Mouse (Mus musculus) layer of hippocampus, adult 11-12 months (tissue): ENCODE measurements around the gene Mtss1l.
A peak's percentile ranks its signal among the peaks of the same experiment; 100 is the strongest.

Experiments
- DNase-seq: peaks from one replicate; pipeline ENCODE4 v3.0.0; 2022; ENCODE audit warnings: low spot score

Mtss1l gene

DNA sequence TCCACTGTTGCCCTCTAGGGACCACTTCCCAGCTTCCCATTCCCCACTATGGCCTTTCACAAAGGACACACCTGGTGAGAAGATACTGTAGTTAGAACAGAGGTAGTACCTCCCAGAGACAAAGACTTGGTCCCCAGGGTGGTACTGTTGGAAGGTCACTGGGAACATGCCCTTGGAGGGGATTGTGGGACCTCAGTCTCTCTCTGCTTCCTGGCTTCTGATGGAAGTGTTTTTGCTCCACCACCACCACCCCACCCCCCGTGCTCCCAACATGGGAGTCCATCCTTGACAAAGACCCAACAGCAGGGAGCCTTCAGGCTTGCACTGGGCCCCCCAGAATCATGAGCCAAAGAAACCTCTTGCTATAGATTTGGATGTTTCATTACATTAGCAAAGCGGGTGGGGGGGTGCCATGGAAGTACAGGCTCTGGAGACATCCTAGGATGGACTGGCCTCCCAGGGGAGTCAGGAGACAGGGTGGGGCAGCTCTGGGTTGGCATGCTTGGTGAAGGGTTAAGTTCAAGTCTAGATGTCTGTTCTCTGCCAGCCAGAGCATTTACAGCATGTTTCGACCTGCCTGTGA, 14.9 kb upstream of the Mtss1l start:
- no peak for DNase-seq

DNA sequence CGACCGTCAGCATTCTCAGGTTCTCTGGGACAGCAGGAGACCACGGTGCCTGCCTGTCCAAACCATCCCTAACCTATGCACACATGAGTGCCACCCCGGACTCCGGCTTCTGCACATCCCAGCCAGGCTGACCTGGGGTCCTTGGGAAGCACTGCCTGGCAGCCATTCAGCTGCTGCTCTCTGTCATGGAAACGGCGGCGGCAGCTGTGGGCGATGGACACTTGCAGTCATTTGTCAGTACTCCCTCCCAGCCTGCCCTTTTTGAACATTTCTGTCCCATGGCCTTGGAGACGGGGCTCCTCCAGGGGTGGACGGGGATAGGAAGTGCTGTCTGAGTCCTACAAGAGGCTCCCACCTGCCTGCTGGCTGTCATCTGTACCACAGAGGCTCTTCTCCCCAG, 12.8 kb upstream of the Mtss1l start:
- no peak for DNase-seq

DNA sequence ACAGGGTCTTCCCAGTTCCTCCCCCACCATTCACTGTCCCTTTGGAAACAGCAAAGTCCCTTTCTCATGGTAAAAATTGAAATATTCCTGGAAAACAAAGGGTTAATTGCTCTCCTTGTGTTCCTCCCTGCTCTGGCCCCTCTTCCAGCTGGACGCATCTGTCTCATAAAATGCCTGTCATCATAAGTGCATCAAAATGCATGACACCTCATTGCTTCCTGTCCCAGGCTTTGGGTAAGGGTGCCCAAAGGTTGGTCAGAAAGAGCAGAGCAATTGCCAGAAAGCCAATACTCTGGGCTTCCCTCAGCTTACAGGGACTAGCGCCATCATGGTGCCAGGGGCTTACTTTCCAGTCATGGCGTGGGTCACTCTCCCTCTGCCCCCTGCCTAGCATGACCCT, 10.7 kb upstream of the Mtss1l start:
- DNase-seq, result no peak

DNA sequence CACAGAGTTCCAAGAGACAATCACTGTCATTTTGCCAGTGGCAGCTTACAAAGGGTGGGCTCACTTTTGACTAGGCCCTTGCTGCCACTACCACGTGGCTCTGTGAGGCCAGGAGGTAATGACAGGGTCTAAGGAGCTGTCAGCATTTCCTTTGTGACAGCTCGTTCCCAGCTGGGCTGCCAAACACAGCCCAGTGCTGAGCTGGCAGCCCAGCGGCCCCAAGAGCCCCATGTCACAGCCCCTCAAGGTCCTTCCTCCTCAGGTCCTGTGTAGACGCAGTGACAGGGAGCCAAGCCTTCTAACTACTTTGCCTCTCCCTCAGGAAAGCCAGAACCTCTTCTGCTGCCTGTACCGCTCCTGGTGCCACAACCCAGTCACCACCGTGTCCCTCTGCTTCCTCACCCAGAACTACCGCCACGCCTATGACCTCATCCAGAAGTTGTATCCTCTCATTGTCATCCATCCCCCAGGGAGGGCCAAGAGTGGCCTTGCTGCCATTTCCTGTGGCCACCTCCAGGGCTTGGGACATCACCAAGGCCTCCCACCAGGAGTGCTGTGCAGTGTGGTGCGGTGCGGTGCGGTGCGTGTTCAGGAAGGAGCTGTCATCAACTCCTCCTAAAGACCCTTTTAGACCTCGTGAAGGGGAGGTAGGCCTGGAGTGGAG, 9.9 kb upstream of the Mtss1l start:
- DNase-seq, result no peak

DNA sequence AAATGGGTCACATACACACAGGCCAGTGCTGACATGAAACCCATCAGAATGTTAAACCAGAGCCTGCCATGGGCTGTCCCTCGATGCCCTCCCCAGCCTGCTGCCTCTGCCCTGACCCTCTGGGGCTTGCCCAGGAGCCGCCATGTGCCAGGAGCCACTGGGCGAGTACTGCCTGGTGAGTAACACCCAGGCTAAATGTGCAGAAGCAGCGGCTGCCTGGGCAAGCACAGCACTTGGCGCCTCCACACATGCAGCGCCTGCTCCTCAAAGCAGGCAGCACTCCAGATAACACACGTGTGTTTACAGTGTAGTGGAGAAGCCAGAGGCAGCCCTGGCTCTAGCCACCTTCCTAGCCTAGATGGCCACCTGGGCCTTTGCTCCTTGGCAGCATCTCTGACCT, 8.2 kb upstream of the Mtss1l start:
- DNase-seq, result no peak

DNA sequence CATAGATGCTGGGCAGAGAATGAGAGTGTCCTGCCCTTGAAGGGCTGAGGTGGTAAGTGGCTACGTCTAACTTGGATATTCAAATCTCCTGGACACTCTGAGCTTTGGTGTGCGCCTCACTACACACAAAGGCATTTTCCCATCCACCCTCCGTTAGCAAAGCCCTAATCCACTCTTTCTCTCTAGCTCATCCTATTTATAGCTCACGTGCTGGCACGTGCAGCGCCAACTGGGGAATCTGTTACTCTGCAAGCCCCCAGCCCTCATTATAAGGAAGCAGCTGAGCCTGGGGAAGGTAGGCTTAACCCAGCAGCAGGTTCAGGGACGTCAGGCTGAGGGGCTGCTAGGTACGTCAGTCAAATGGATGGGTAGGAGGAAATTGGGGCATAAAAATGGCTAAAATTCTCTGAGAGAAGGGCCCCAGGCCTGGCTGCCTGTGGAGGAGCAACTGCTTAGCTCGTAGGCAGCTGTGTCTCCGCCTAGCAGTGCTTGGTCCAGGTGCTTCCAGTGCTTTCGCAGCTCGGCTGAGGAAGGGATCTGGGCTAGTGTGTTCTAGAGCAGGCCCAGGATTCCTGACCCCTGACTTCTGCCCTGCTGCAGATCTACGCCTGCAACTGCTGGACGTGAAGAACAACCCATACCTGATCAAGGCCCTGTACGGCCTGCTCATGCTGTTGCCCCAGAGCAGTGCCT, 6.3 kb upstream of the Mtss1l start:
- no peak for DNase-seq

DNA sequence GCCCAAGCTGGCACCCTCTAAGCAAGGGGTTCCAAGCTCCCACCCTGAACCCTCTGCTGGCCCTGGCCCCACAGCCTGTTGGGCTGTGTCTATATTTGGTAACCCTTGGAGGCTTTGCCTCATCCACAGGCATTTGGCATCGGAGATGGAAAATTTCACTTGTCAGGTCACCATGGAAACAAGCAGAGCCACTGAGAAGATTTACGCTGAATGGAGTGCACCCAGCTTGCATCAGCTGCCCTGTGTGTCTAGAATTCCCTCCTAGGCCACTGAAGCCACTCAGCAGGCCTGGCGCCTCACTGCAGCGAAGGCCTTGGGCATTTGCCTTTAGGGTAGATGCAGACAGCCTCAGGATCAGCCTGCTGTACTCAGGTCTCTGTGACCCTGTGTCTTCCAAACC, 5.2 kb upstream of the Mtss1l start:
- DNase-seq, result peak; percentile 75

DNA sequence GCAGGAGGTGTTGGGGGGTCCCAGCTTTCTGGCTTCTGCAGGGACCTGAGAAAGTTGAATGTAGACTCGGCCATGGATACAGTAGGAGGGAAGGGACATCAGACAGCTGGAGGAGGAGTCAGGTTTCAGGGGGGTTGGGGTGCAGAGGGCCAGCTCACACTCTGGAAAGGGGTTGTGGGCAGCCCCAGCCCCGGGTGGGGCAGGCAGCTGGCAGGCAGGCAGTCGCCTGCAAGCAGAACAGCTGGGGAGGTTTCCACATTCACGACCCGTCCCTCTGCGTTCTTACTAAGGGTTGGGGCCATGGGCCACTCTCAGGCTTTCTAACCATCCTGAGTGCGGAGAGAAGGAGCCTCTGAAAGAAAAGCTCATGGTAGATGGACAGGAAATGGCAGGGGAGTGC, 4.1 kb upstream of the Mtss1l start:
- no peak for DNase-seq

DNA sequence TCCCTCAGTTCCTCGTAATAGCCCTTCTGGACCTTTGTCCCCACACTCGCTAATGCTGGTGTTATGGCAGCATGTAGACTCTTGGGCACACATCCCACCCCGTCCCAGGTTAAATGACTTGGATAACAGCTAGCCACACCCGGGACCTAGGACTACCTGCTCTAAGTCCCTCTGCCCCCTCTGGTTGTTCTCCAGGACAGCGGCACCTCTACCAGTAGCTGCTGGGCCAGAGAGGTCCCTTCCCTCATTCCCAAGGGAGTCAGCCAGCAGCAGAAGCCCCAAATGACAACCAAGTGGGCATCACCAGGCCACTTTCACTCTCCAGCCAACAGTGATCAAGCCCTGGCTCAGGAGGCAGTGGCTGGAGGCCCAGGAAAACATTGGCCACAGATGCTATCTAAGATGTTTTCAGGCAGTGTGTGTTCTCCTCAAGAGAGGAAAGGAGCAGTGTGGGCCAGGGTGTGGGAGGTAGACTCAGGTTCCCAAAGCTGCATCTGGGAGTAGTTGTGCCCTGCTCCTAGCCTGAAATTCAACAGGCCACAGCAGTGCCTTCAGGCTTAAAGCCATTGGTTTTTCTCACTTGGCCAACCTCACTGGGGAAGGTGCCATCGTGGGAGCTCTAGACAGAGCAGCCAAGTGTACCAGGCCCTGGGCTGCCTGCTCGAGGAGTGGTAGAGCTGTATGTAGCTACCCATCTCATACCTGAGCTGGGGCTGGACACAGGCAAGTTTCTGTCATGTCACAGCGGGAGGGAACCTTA, 2.9 kb upstream of the Mtss1l start:
- no peak for DNase-seq

DNA sequence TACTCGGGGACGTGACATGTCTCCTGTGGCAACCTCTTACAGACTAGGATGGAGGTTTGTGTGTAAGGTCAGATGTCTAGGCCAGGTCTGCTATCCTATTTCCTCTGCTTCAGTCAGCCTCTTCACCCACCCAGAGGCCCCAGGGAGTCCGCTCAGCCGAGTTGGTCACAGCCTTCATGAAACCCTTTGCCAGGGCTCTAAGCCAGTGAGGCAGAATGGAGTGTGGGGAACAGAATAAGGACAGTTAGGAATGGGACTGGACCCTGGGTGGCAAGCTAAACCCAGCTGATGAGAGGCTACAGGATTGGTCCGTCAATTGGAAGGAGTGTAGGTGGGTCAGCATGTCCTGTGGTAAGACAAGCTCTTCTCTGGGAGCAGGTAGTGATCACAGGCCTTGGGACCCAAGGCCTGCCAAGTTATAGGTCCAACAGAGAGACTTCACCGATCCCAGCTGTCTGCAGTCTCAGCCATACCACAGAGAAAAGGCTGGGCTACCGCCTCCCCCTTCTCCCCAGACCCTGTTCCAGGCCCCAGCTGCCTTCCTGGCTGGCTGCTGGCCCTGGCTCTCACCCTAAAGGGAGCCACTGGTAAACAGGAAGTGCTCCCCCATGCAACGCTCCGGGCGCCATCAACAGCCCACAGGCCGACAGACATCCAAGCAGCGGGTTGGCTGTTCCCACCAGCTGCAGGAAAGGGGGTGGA, 2.2 kb upstream of the Mtss1l start:
- DNase-seq, result no peak

DNA sequence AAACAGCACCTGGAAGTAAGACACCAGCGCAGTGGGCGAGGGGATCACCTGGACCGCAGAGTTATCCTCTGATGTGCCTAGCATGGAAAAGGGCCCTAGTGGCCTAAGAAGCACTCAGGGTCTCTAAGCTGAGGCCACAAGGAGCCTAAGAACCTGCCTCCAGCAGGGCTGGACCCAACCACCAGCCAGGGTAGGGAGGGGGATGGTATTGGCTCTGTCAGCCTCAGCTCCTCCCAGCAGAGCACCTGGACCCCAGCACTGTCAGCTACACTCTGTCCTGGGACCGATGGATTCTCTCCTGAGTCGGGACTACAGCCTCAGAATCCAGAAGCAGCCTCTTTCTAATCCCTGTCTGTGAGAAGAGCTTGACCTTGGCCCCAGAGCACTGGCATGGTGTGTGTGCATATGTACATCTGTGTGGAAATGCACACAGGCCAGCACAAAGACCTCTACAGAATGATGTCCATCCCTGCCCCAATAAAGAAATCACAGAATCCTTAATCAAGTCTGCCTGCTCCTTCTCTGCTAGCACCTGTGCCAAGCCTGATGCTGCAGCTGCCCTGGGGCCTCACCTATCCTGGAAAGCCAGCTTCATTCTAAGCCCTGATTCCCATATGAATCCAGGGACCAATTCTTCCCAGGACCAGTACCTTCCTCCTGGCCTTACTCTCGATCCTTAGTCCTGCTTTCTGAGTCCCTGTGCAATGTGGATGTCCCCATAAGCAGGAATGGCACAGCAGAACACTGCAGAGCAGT, 1.2 kb upstream of the Mtss1l start:
- no peak for DNase-seq

DNA sequence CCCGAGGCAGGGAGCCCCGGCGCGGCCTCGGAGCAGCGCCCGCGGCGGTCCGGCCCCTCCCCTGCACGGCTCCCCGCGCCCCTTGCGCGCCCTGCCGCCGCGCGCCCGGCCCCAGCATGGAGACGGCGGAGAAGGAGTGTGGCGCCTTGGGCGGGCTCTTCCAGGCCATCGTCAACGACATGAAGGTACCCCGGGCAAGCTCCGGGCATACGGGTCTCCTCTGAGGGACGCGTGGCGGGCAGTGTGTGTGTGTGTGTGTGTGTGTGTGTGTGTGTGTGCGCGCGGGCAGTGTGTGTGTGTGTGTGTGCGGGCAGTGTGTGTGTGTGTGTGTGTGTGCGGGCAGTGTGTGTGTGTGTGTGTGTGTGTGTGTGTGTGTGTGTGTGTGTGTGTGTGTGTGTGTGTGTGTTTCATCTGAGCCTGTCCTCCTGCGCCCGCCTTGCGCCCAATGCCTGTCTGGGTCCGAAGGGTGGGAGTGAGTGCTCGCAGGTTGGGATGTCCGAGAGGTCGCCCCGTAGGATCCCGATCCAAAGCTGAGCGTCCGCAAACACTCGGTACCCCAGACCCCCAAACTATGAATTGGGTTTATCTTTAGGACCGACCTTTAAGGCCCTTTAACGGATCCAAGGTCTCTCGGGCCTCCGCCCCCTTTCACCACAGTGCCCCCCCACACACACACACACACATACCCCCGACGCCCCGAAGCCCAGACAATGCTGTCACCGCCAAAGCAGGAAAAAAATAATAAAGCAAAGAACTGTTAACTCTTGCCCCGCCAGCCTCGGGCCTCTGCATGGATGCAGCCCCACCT, 534 bp downstream of the Mtss1l start:
- no peak for DNase-seq

DNA sequence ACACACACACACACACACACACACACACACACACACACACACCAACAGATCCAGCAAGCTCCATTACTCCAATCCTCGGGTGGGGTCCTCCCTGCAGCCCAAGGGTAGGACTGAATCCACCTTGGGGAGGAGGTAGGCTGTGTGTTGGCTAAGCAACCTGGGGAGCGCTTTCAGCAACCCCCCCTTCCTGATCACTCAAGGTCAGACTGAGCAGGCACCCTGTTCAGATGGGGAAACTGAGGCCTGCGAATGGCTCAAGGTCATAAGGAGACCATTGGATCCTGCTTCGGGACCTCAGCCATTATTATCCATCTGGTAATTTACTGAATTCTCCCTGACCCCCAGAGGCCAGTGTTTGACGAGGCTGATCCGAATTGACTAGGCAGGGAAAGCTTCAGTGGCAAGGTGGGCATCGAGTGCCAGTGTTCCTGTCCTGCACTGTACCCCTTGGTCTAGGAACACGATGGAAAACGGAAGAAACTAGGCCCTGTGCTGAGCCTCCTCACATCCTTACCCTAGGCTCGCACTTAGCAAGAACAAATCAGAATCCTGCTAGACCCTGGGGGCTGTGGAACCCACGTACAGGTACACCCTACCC, 1.2 kb downstream of the Mtss1l start:
- DNase-seq, result no peak

DNA sequence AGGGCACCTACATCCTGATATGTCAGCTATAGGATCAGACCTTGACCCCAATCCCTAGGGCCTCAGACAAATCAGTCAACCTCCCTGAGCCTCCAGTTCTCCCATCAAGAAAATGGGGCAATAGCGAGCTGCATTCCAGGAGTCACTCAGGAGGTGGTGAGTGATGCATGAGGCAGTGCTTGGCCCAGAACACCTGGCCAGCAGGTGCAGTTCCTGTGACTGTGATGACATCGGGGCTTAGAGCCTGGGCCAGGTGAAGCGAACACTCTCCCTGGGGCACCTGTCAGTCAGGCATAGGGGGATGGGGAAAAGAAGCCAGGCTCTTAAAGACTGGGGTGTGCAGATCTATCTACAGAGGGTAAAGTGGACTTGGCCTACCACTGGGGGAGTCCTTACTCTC, 3.2 kb downstream of the Mtss1l start:
- no peak for DNase-seq

DNA sequence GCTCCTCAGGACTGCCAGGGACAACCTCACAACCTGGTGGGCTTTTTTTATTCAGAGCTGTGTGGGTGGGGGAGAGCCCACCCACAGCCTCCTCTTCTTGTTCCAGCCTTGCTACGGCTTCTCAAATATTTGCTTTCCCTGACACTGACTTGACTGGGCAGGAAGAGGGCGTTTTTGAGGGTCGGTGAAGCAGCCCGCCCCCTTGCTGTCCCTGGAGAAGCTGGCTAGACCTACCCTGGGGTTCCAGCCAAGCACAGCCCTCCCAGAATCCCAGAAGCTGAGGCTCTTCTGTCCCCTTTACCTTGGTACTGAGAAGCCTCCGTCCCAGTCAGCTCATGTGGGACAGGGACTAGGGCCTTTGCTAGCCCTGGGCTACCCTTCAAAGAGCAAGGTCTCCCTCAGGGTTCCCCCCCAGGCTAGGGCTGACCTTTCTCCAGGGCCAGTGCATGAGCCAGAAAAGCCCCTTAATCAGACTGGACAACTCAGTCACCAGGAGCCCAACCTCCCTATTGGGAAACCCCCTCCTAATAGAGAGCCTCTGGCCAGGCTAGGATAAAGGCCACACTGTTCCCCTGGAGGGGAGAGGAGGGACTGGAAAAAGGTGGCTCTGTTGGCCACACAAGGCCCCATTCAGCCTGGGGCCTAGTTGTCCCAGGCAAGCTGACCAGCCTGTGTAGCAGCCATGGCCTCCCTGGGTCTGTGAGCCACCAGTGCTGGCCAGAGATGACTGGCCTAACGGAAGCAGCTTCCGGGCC, 4.0 kb downstream of the Mtss1l start:
- DNase-seq, result peak; percentile 73

DNA sequence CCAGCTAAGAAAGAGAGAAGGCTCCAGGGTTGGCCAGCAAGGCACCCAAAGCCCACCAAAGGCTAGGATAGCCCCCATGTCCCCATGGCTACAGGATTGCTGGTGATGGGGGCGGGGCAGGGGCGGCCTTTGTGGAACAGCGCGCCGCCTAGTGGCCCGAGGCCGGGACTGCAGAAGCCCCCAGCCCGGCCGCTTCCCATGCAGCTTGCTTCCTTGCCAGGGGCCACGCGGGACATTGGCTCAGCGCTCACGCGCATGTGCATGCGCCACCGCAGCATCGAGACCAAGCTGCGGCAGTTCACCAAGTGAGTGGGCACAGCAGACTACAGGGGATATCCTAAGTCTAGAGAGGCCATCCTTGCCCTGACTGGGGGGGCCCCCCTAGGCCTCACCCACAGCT, 5.6 kb downstream of the Mtss1l start:
- peak; percentile 69 for DNase-seq

DNA sequence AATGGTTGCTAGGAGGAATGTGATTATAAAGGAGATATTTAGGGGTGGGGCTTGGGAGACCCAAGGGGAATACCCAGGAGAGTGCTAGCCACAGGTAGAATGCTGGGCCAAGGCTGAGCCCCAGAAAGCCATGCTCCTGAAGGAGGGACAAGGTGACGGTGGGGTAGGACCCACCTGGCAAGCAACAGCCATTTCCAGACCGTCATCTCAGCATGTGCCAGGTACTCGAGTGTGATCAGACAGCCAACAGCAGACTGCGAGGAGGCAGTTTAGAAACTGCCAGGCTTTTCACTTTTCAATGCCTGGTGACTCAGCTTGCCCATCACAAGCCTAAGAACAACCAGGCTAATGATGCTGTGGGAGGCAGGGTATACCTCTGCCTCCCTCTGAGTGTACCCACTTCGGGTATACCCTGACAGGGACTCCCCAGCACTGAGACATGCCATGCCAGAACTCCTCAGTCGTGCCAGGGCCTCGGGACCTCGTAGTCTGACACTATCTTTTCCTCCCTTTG, 10.1 kb downstream of the Mtss1l start:
- DNase-seq, result no peak

DNA sequence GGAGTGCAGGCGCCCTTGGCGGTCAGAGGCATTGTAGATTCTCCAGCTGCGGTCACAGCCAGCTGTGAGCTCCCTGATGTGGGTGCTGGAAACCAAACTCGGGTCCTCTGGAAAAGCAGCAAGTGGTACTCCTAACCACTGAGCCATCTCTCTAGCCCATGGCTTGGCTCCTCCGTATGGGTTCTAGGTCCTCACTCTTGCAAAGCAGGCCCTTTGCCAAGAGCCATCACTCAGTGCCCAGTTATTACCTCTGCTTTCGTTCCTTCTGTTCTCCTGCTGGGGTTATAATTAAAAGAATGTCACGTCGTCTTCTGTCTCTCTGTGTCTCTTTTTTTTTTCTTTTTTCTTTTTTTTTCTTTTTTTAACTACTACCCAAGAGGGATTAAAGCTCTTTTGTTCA, 11.8 kb downstream of the Mtss1l start:
- no peak for DNase-seq

DNA sequence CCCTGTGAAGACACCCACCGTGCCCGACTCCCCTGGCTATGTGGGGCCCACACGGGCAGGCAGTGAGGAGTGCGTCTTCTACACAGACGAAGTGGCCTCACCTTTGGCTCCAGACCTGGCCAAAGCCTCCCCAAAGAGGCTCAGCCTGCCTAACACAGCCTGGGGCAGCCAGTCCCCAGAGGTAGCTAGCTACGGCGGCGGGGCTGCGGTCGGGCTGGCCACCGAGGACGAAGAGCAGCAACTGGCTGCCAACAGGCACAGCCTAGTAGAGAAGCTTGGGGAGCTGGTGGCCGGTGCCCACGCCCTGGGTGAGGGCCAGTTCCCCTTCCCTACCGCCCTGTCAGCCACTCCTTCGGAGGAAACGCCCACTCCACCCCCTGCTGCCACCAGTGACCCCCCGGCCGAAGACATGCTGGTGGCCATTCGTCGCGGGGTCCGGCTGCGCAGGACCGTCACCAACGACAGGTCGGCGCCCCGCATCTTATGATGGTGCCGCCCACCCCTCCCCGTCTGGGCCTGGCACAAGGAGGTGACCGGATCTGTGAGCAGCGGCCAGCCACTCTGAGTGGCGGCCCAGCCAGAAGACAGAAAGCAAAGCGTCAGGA, 17.4 kb downstream of the Mtss1l start:
- DNase-seq, result no peak
